Mouse (Mus musculus) embryonic fibroblast, embryonic 13.5 days (primary cell): ENCODE results near the gene Spon1.

Experiments
- CTCF ChIP-seq: IDR thresholded peaks from 2 replicates; pipeline ENCODE4 v1.5.1; 2011; ENCODE audit warnings: mild to moderate bottlenecking, control low read depth, low read length, moderate library complexity, borderline replicate concordance; ENCODE audit not compliant: insufficient read depth
- POLR2A ChIP-seq: IDR thresholded peaks from 2 replicates; pipeline ENCODE4 v1.6.1; 2011; ENCODE audit warnings: low read depth, mild to moderate bottlenecking, control low read depth, low read length, moderate library complexity

DNA sequence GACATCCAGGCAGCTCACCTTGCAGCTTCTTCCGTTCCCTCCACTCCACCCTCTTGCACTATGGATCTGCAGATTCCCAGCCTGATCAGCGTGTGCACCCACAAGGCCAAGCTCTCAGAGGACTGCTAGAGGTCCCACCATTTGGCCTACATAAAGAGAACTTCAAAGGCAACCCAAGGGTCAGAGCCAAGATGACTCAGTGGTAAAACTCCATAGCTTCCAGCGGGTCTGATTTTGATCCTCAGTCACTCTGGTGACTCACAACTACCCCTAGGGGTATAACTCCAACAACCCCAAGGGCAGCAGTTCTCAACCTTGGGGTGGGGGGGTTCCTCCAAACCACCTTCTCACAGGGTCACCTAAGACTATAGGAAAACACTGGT lies 304.7 kb downstream of the Spon1 start:
- TF ChIP-seq POLR2A: no peak
- no peak for TF ChIP-seq CTCF
